Mouse (Mus musculus) heart, embryonic 12.5 days (tissue): ENCODE measurements at regions not wholly inside any gene's neighbourhood (a gene's known extent, or its start where the extent isn't known, plus 50 kb on each side); places are given as distances from the start of the nearest gene placed in this dataset.

Source experiments
- ATAC-seq: fragments of 200-750 bp; cut with Nextera tagmentation; 2 replicates; pipeline ENCODE4 v1.8.0; 2017; ENCODE audit warnings: moderate TSS enrichment, moderate library complexity; ENCODE audit not compliant: insufficient number of reproducible peaks, low FRiP score
- H3K27ac ChIP-seq: fragments of 300-500 bp; sonication (generic); 2 replicates; pipeline ENCODE4 v1.5.1; 2016; ENCODE audit warnings: mild to moderate bottlenecking, moderate library complexity; ENCODE audit not compliant: poor library complexity, severe bottlenecking
- H3K27me3 ChIP-seq: fragments of 300-500 bp; sonication (generic); replicated peaks from 2 replicates; pipeline ENCODE4 v1.6.1; 2016; ENCODE audit warnings: mild to moderate bottlenecking, moderate library complexity
- H3K36me3 ChIP-seq: fragments of 300-500 bp; sonication (generic); 2 replicates; pipeline ENCODE4 v1.6.1; 2016; ENCODE audit warnings: mild to moderate bottlenecking, moderate library complexity
- H3K4me1 ChIP-seq: fragments of 300-500 bp; sonication (generic); replicated peaks from 2 replicates; pipeline ENCODE4 v1.6.1; 2016; ENCODE audit warnings: mild to moderate bottlenecking
- H3K4me2 ChIP-seq: fragments of 300-500 bp; sonication (generic); 2 replicates; pipeline ENCODE4 v1.6.1; 2016; ENCODE audit warnings: mild to moderate bottlenecking, moderate library complexity
- H3K4me3 ChIP-seq: fragments of 300-500 bp; sonication (generic); 2 replicates; pipeline ENCODE4 v1.5.1; 2016; ENCODE audit warnings: mild to moderate bottlenecking
- H3K9ac ChIP-seq: fragments of 300-500 bp; sonication (generic); 2 replicates; pipeline ENCODE4 v1.6.1; 2016; ENCODE audit warnings: mild to moderate bottlenecking, moderate library complexity
- H3K9me3 ChIP-seq: fragments of 300-500 bp; sonication (generic); replicated peaks from 2 replicates; pipeline ENCODE4 v1.6.1; 2016; ENCODE audit warnings: mild to moderate bottlenecking, moderate library complexity
- WGBS: fragments of 180-500 bp; shearing (Covaris S2); methylation state at CpG from one replicate; pipeline ENCODE4 v1.1.7; 2016; 5-methylcytosine and 5-hydroxymethylcytosine counted together

DNA sequence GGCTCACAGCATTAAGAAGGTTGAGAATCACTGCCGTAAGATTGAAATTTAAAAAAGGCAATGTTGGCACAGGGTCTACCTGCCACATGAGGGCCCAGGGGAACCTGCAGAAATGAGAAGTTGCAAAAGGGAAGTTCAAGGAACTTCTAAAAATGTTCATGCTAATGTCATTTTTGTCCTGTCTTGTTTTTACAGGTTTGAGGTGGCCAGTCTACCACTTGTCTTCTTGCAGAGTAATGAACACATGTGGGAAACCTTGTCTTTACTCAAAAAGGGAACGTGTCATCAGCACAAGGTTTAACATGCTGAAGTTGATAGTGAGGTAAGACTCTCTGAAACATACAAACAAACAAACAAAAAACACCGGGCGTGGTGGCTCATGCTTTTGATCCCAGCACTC lies 71.4 kb upstream of the Nanos1 start:
- no peak overlapping the region for H3K9ac ChIP-seq
- 81% methylated on average over 4 of the region's 4 CpGs for WGBS

DNA sequence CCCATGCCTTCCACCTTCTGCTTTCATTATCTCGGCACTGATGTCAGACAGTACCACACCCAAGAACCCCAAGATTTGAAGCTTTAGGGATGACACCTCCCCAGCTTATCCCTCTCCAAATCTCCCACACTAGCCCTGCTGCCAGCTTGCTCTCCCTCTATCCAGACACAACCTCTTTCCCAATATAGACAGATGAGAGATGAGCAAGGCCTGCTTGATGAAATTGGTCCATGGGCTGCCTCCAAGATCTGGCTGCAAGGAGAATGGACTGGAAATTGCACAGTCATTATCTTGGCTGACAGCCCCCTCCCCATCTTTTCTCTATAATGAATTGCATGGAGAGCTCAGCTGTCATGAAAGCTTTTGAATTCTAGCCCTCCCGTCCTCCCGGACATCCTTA lies 73.5 kb upstream of the Nanos1 start:
- H3K9ac ChIP-seq = no peak overlapping the region
- H3K36me3 ChIP-seq = no peaks in the 10 kb centered on the region
- no peaks in the 10 kb centered on the region for H3K27me3 ChIP-seq
- no peaks in the 10 kb centered on the region for H3K9me3 ChIP-seq
- no peak for ATAC-seq
- no peak overlapping the region for H3K4me3 ChIP-seq
- no peak overlapping the region for H3K27ac ChIP-seq
- H3K4me2 ChIP-seq = no peak overlapping the region
- 60% methylated on average over 3 of the region's 3 CpGs for WGBS
- H3K4me1 ChIP-seq = no peaks in the 10 kb centered on the region

More for the DNA sequence above, 71.4 kb upstream of the Nanos1 start:
- H3K27me3 ChIP-seq = no peaks in the 10 kb centered on the region
- no peak overlapping the region for H3K4me3 ChIP-seq
- no peak overlapping the region for H3K27ac ChIP-seq
- H3K4me1 ChIP-seq = no peaks in the 10 kb centered on the region
- no peaks in the 10 kb centered on the region for H3K36me3 ChIP-seq
- no peak for ATAC-seq
- no peak overlapping the region for H3K4me2 ChIP-seq
- no peaks in the 10 kb centered on the region for H3K9me3 ChIP-seq

DNA sequence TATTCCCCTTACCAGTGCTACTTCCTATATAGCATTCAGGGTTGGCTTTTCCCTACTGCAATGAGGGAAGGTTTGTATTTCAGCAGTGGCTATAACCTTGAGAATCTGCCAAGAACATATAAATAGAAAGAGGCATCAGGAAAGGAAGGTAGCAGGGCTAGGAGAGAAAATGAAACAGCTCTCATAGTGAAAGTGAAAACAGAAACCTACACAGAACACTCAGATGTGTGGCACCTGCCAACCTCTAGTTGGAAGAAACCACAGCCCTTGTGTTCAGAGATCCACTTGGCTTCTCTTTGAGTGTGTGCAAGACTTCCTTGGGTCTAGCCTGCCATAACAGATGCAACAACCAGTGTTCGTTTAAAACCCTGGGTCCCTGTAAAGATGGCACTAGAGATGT lies 74.3 kb upstream of the Nanos1 start:
- H3K9ac ChIP-seq = no peak overlapping the region
- H3K27me3 ChIP-seq = no peaks in the 10 kb centered on the region
- H3K27ac ChIP-seq = no peak overlapping the region
- no peak overlapping the region for H3K4me2 ChIP-seq
- ATAC-seq = no peak
- H3K4me3 ChIP-seq = no peak overlapping the region
- WGBS = 67% methylated on average over 1 of the region's 1 CpGs
- no peaks in the 10 kb centered on the region for H3K36me3 ChIP-seq
- no peaks in the 10 kb centered on the region for H3K9me3 ChIP-seq
- H3K4me1 ChIP-seq = no peaks in the 10 kb centered on the region

DNA sequence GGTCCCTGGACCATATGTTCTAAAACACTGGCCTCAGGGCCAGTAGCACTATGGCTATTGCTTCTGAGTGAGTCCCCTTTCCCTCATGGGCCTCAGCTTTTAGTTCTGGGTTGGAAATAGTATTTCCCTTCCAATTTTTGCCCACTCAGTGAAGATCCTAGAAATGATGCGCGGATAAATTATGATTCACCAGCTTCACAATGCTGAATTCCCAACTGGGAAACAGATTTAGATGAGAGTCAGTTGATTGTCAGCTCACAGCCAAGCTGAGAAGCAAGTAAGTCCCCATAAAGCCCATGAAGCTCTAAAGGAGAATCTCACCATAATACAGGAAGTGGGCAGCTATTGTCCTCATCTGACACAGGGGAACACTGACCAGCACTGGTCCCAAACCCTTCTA lies 77.6 kb upstream of the Nanos1 start:
- no peak for ATAC-seq

DNA sequence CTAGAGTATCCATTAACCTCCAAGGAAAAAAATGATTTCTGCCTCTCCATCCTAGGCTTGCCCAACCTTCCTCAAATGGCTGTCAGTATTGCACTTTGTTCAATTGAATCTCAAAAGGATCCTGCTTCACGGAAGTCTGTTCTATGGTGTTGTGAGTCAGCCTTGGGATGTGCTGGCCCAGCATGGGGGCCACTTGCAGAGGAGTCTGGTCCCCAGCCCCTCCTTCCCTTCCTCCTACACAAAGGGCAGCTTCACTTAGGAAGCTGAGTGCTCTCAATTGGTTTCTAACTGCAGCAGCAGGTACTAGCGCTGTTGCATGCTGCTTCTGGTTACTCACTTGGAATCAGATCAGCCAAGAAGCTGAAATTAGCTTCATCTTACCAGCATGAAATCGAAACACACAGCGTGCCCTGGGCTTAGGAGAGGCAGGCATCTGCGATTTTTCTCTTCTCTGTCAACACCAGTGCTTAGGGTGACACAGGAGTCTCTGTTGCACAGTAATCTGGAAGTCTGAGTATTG lies 80.8 kb upstream of the Nanos1 start:
- H3K36me3 ChIP-seq = no peaks in the 10 kb centered on the region
- H3K27ac ChIP-seq = no peak overlapping the region
- 29% methylated on average over 5 of the region's 5 CpGs for WGBS
- no peaks in the 10 kb centered on the region for H3K9me3 ChIP-seq
- ATAC-seq = no peak
- H3K4me2 ChIP-seq = peak overlapping the region; percentile 7; the same call in 1 of the 2 replicates
- no peaks in the 10 kb centered on the region for H3K4me1 ChIP-seq
- H3K9ac ChIP-seq = no peak overlapping the region
- no peaks in the 10 kb centered on the region for H3K27me3 ChIP-seq
- no peak overlapping the region for H3K4me3 ChIP-seq

More for the DNA sequence above, 77.6 kb upstream of the Nanos1 start:
- no peaks in the 10 kb centered on the region for H3K36me3 ChIP-seq
- H3K4me1 ChIP-seq = no peaks in the 10 kb centered on the region
- H3K27me3 ChIP-seq = no peaks in the 10 kb centered on the region
- no peak overlapping the region for H3K4me3 ChIP-seq
- H3K9me3 ChIP-seq = no peaks in the 10 kb centered on the region
- H3K9ac ChIP-seq = no peak overlapping the region
- H3K4me2 ChIP-seq = no peak overlapping the region
- WGBS = 88% methylated on average over 2 of the region's 2 CpGs
- H3K27ac ChIP-seq = no peak overlapping the region

DNA sequence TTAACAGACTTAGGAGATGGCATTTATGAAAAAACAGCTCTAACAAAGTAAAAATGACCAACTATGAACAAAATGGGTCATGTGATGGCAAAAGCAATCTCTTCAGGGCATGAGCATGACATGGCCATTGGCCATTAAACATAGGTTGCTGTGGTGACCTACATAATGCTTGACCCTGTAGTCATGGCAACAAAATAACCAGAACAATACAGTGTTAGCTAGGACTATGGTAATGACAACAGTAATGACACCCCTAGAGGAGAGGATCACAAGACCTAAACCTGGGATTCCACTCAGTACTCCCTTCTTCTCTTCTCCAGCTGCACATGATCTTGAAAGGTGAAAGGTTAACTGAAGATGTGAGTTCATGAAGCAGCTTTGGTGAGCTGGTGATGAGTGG lies 85.0 kb upstream of the Nanos1 start:
- Histone ChIP-seq H3K27me3 (no peaks in the 10 kb centered on the region), H3K4me3 (no peak overlapping the region), H3K4me1 (no peaks in the 10 kb centered on the region), H3K36me3 (no peaks in the 10 kb centered on the region), H3K4me2 (no peak overlapping the region), H3K9ac (no peak overlapping the region), H3K9me3 (no peaks in the 10 kb centered on the region), H3K27ac (no peak overlapping the region)
- ATAC-seq = no peak

DNA sequence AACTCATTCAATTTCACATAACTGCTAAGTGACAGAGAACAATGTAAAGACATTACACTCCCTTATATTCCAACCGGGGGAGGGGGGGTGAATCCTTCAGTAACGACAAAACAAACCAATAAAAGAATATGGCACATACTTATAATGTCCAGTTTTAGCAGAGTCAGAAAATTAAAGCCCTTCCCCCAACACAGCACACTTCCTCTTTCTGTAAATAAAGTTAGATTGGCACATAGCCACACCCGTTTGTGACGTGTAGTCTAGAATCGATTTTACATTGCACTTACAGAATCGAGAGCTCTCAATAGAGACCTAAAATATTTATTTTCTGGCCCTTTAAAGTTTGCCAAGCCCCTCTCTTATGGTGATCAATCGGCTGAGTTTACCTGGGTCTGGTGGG lies 85.0 kb upstream of the Cacul1 start:
- H3K27ac ChIP-seq = no peak overlapping the region
- no peak overlapping the region for H3K4me3 ChIP-seq
- 75% methylated on average over 7 of the region's 7 CpGs for WGBS
- no peak overlapping the region for H3K9ac ChIP-seq
- no peak overlapping the region for H3K4me2 ChIP-seq
- no peaks in the 10 kb centered on the region for H3K36me3 ChIP-seq
- no peaks in the 10 kb centered on the region for H3K4me1 ChIP-seq
- H3K27me3 ChIP-seq = no peaks in the 10 kb centered on the region
- ATAC-seq = no peak
- no peaks in the 10 kb centered on the region for H3K9me3 ChIP-seq

DNA sequence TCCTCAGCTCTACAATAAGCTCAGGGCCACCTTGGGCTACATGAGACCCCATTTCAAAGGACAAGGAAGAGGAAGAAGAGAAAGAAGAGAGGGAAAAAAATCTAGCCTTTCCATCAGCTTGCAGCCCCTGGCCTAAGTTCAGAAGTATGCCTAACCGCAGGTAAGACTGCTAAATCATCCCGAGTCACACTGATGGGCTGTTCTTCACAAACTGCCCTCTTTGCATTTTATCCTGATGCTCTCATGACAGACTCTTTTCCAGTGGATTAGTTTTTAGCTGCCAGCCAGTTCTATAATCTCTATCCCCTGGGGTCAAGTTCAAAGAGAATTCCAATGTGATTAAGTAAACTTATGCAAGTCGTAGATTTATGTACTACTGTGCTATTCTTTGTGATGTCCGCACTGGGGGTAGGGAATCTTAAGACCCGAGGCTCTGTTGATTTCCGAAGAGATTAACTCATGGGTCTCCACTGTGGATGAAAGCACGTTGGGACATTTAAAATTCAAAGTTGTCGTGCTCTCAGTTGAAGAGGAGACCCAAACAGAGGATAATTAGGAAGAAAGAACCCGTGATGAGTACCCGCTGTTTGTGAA lies 70.4 kb upstream of the Cacul1 start:
- 23% methylated on average over 10 of the region's 10 CpGs for WGBS
- no peak overlapping the region for H3K4me3 ChIP-seq

DNA sequence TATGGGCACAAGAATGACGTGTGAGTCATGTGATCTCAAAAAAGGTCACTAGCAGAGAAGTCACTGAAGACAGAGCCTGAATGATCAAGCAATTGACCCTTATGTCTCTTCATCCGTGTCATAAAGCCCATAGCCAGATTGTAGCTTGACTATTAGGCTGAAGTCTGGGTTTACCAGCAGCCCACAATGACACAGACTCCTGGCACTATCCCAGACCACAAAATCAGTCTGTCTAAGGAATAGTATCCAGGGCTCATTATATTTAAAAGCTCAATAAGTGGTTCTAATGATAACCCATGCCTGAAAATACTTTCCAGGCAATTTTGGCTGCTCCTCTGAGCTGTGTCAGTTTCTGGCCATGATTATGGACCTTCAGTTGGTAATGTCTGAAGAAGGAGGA lies 59.2 kb upstream of the Cacul1 start:
- ATAC-seq = no peak
- Histone ChIP-seq H3K4me3 (no peak overlapping the region), H3K27me3 (no peaks in the 10 kb centered on the region), H3K4me2 (no peak overlapping the region), H3K9me3 (no peaks in the 10 kb centered on the region), H3K36me3 (no peaks in the 10 kb centered on the region), H3K9ac (no peak overlapping the region), H3K27ac (no peak overlapping the region), H3K4me1 (no peaks in the 10 kb centered on the region)
- 57% methylated on average over 2 of the region's 2 CpGs for WGBS

More for the DNA sequence above, 70.4 kb upstream of the Cacul1 start:
- H3K36me3 ChIP-seq = no peaks in the 10 kb centered on the region
- ATAC-seq = no peak
- no peak overlapping the region for H3K4me2 ChIP-seq
- no peaks in the 10 kb centered on the region for H3K9me3 ChIP-seq
- no peak overlapping the region for H3K9ac ChIP-seq
- H3K27ac ChIP-seq = no peak overlapping the region
- no peaks in the 10 kb centered on the region for H3K4me1 ChIP-seq
- H3K27me3 ChIP-seq = no peaks in the 10 kb centered on the region
